Mouse (Mus musculus): ENCODE measurements at regions not wholly inside any gene's neighbourhood (a gene's known extent, or its start where the extent isn't known, plus 50 kb on each side); places are given as distances from the start of the nearest gene placed in this dataset.

GRCm38 (mm10) chr17:81180813-81181424 is 116.0 kb upstream of the Thumpd2 start:
- DNase-seq = no peak

- DNase-seq = no peak
Measured at GRCm38 (mm10) chr17:81176306-81176705, 111.4 kb upstream of the Thumpd2 start.

- no peak for DNase-seq
Measured at GRCm38 (mm10) chr17:81175877-81176276, 111.0 kb upstream of the Thumpd2 start.

GRCm38 (mm10) chr17:81172943-81173342 is 108.1 kb upstream of the Thumpd2 start:
- DNase-seq = no peak

- no peak for DNase-seq
Measured at GRCm38 (mm10) chr17:81169118-81169517, 104.2 kb upstream of the Thumpd2 start.

GRCm38 (mm10) chr17:81150730-81151129 is 85.8 kb upstream of the Thumpd2 start:
- DNase-seq = no peak

GRCm38 (mm10) chr17:81134702-81135101 is 69.8 kb upstream of the Thumpd2 start:
- DNase-seq = no peak

GRCm38 (mm10) chr17:81133227-81133626 is 68.3 kb upstream of the Thumpd2 start:
- peak; percentile 10 for DNase-seq
